Mouse (Mus musculus): Measurements from ENCODE around the gene Dstyk. TPM values are rescaled to one million over a fixed set of nuclear protein-coding genes. Genes with fewer than 3 reads are reported as not detected.
A peak's percentile ranks its signal among the peaks of the same experiment; 100 is the strongest.
"Not testable (repeated sequence)": the region's sequence is repeated elsewhere in the genome, so short reads cannot be mapped to it uniquely, and the experiment has no call there.

The Dstyk gene
- polyA plus RNA-seq, 1 experiment from 2014 or later, result 15.5 TPM

DNA sequence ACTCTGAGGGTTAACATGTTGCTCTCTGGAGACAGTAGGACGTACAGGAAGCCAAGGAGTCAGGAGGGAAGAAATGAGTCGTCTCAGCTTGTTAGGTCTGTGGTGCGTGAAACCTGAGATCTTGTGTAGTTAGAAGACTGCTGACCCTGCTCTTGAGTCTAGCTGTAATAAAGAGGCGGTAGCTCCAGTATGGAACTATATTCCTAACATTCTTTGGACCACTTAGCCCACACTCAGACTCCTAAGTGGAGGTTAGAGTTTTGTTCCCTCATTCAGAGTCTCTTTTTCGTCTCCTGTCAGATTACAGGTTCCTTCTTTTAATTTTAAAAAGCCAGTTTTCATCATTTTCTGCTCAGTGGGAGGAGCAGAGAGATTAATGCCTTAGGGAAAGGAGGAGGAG is 47.3 kb downstream of the Dstyk start:
- H3K4me2 ChIP-seq, result no peak overlapping the region
- no peak overlapping the region for H3K4me3 ChIP-seq (replicated peaks)
- H3K27ac ChIP-seq, result no peak overlapping the region
- no peaks in the 10 kb centered on the region for H3K27me3 ChIP-seq
- H3K36me3 ChIP-seq, result peaks cover 77% of the 10 kb centered on the region
- H3K9ac ChIP-seq, result no peak overlapping the region
- H3K4me1 ChIP-seq, result peaks cover 3% of the 10 kb centered on the region; the same call in 1 of the 2 replicates
- no peaks in the 10 kb centered on the region for H3K9me3 ChIP-seq (replicated peaks)
- WGBS, result 57% methylated on average over 5 of the region's 5 CpGs
- ATAC-seq (replicated peaks; ENCODE audit: low FRiP score), result no peak

GRCm38 (mm10) chr1:132468926-132469325 is 51.6 kb downstream of the Dstyk start:
- ATAC-seq (replicated peaks; ENCODE audit: low FRiP score), result no peak
- H3K36me3 ChIP-seq, result peaks cover 40% of the 10 kb centered on the region
- H3K9me3 ChIP-seq (replicated peaks), result no peaks in the 10 kb centered on the region
- H3K4me1 ChIP-seq, result peaks cover 3% of the 10 kb centered on the region; the same call in 1 of the 2 replicates
- no peak overlapping the region for H3K9ac ChIP-seq
- no peak overlapping the region for H3K4me2 ChIP-seq
- H3K4me3 ChIP-seq (replicated peaks), result no peak overlapping the region
- H3K27ac ChIP-seq, result no peak overlapping the region
- H3K27me3 ChIP-seq, result no peaks in the 10 kb centered on the region

- H3K9me3 ChIP-seq (replicated peaks), result no peaks in the 10 kb centered on the region
- ATAC-seq (replicated peaks; ENCODE audit: low FRiP score), result no peak
- no peak overlapping the region for H3K4me2 ChIP-seq
- peaks cover 34% of the 10 kb centered on the region for H3K36me3 ChIP-seq
- no peaks in the 10 kb centered on the region for H3K27me3 ChIP-seq
- H3K4me3 ChIP-seq (replicated peaks), result no peak overlapping the region
- no peak overlapping the region for H3K9ac ChIP-seq
- H3K4me1 ChIP-seq, result peaks cover 3% of the 10 kb centered on the region; the same call in 1 of the 2 replicates
- no peak overlapping the region for H3K27ac ChIP-seq
- 94% methylated on average over 7 of the region's 7 CpGs for WGBS
Measured at GRCm38 (mm10) chr1:132469519-132469918, 52.2 kb downstream of the Dstyk start.

DNA sequence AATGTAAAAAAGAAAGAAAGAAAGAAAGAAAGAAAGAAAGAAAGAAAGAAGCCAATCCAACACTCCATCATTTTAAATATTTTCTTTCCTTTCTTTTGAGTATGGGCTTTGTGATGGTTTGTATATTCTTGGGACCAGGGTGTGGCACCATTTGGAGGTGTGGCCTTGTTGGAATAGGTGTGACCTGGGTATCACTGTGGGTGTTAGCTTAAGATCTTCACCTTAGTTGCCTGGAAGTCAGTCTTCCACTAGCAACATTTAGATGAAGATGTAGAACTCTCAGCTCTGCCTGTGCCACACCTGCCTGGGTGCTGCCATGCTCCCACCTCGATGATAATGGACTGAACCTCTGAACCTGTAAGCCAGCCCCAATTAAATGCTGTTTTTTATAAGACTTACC is 52.7 kb downstream of the Dstyk start:
- not testable (repeated sequence) for ATAC-seq (replicated peaks; ENCODE audit: low FRiP score); H3K4me1 ChIP-seq; H3K4me3 ChIP-seq (replicated peaks); H3K9me3 ChIP-seq (replicated peaks); H3K27me3 ChIP-seq; H3K27ac ChIP-seq; H3K9ac ChIP-seq; H3K4me2 ChIP-seq
- peaks cover 29% of the 10 kb centered on the region for H3K36me3 ChIP-seq
- 97% methylated on average over 1 of the region's 1 CpGs for WGBS

DNA sequence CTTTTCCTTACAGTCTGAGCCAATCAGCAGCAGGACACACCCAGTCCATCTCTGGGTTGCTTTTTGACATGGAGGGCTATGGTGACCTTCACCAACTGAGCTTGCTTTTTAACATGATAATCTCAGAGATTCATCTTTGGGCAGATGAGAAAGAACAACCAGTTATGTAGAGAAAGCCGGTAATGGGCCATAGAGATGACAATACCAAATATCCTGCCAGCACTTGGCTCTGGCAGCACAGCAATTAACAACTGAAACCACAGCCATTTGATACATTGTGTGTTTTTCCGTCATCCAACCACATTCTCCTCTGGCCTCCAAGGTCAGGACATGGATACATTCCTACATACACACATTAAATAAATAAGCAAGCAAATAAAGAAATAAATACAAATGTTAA is 53.7 kb downstream of the Dstyk start:
- Histone ChIP-seq H3K9me3 (replicated peaks) (no peaks in the 10 kb centered on the region), H3K4me1 (peaks cover 8% of the 10 kb centered on the region; the same call in 1 of the 2 replicates), H3K9ac (no peak overlapping the region), H3K4me2 (no peak overlapping the region), H3K36me3 (peaks cover 19% of the 10 kb centered on the region), H3K4me3 (replicated peaks) (no peak overlapping the region), H3K27ac (no peak overlapping the region), H3K27me3 (no peaks in the 10 kb centered on the region)
- ATAC-seq (replicated peaks; ENCODE audit: low FRiP score), result no peak
- WGBS, result 92% methylated on average over 2 of the region's 2 CpGs

- Histone ChIP-seq H3K9ac (no peak overlapping the region), H3K27me3 (no peaks in the 10 kb centered on the region), H3K4me2 (no peak overlapping the region), H3K36me3 (peaks cover 14% of the 10 kb centered on the region), H3K27ac (no peak overlapping the region), H3K4me3 (replicated peaks) (no peak overlapping the region), H3K4me1 (peaks cover 8% of the 10 kb centered on the region; the same call in 1 of the 2 replicates), H3K9me3 (replicated peaks) (no peaks in the 10 kb centered on the region)
- 87% methylated on average over 5 of the region's 5 CpGs for WGBS
- ATAC-seq (replicated peaks; ENCODE audit: low FRiP score), result no peak
Measured at GRCm38 (mm10) chr1:132471499-132471898, 54.1 kb downstream of the Dstyk start.

GRCm38 (mm10) chr1:132472537-132472936 is 55.2 kb downstream of the Dstyk start:
- no peak overlapping the region for H3K4me2 ChIP-seq
- H3K36me3 ChIP-seq, result peaks cover 4% of the 10 kb centered on the region; the same call in 1 of the 2 replicates
- H3K4me3 ChIP-seq (replicated peaks), result no peak overlapping the region
- no peak overlapping the region for H3K9ac ChIP-seq
- no peak overlapping the region for H3K27ac ChIP-seq
- no peak for ATAC-seq (replicated peaks; ENCODE audit: low FRiP score)
- H3K4me1 ChIP-seq, result peaks cover 8% of the 10 kb centered on the region; the same call in 1 of the 2 replicates
- no peaks in the 10 kb centered on the region for H3K27me3 ChIP-seq
- 54% methylated on average over 5 of the region's 5 CpGs for WGBS
- H3K9me3 ChIP-seq (replicated peaks), result no peaks in the 10 kb centered on the region

DNA sequence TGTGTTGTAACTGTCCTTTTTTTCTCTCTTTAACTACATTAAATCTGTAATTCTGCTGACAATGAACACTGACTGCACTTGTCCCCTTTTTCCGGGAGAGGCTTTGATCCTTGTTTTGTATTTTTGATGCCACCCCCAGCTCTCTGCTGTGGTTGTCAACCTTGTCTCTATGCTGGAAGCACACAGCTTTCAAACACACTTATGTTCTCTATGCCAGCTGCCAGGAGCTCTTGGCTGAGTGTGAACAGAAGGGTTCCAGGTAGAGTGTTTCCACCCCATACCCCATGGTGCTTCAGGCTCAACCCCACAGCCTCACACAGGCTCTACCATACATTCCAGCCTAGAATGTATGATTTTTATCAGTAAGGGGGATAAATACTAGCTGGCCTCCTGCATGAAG is 57.1 kb downstream of the Dstyk start:
- no peak overlapping the region for H3K4me2 ChIP-seq
- no peaks in the 10 kb centered on the region for H3K9me3 ChIP-seq (replicated peaks)
- H3K36me3 ChIP-seq, result no peaks in the 10 kb centered on the region
- H3K4me1 ChIP-seq, result peaks cover 18% of the 10 kb centered on the region
- no peak overlapping the region for H3K4me3 ChIP-seq (replicated peaks)
- no peak overlapping the region for H3K27ac ChIP-seq
- 87% methylated on average over 1 of the region's 1 CpGs for WGBS
- no peaks in the 10 kb centered on the region for H3K27me3 ChIP-seq
- no peak overlapping the region for H3K9ac ChIP-seq
- no peak for ATAC-seq (replicated peaks; ENCODE audit: low FRiP score)

DNA sequence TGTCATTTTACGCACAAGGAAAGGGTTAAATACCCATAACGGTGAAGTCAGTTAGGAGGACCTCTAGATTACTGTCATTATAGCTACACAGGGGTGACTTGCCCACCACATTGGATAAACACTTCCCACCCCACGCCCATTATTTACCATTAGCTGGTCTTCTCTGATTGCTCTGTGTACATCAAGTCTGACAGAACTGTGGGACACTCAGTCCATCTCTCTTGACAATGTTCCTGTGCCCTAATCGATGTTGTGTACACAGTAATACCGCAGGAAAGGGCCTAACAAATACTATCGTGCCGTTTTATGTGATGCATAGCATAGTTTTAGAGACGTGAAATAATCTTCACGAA is 59.2 kb downstream of the Dstyk start:
- peak overlapping the region; percentile 75 for H3K4me3 ChIP-seq (replicated peaks)
- H3K36me3 ChIP-seq, result no peaks in the 10 kb centered on the region
- H3K27ac ChIP-seq, result peak overlapping the region; percentile 74
- ATAC-seq (replicated peaks; ENCODE audit: low FRiP score), result peak; percentile 65
- peak overlapping the region; percentile 78 for H3K9ac ChIP-seq
- H3K4me1 ChIP-seq, result peaks cover 18% of the 10 kb centered on the region
- peak overlapping the region; percentile 79 for H3K4me2 ChIP-seq
- H3K9me3 ChIP-seq (replicated peaks), result no peaks in the 10 kb centered on the region
- 6% methylated on average over 9 of the region's 9 CpGs for WGBS
- no peaks in the 10 kb centered on the region for H3K27me3 ChIP-seq

GRCm38 (mm10) chr1:132476928-132477691 is 59.8 kb downstream of the Dstyk start, which contains the start of gene Rbbp5:
TSS of gene Rbbp5 (plus strand) at chr1:132477365.
- Histone ChIP-seq H3K9ac (peak within 1 kb of the TSS; percentile 78), H3K9me3 (replicated peaks) (no peaks in the 10 kb centered on the region), H3K4me2 (peak within 1 kb of the TSS; percentile 79), H3K4me1 (peaks cover 18% of the 10 kb centered on the region), H3K27me3 (no peaks in the 10 kb centered on the region), H3K27ac (peak within 1 kb of the TSS; percentile 74), H3K4me3 (replicated peaks) (peak within 1 kb of the TSS; percentile 75), H3K36me3 (no peaks in the 10 kb centered on the region)
- under 1% methylated on average over 43 of the region's 43 CpGs for WGBS
- peak; percentile 90 for ATAC-seq (replicated peaks; ENCODE audit: low FRiP score)

- 92% methylated on average over 1 of the region's 1 CpGs for WGBS
Measured at GRCm38 (mm10) chr1:132479438-132479837, 62.1 kb downstream of the Dstyk start.

DNA sequence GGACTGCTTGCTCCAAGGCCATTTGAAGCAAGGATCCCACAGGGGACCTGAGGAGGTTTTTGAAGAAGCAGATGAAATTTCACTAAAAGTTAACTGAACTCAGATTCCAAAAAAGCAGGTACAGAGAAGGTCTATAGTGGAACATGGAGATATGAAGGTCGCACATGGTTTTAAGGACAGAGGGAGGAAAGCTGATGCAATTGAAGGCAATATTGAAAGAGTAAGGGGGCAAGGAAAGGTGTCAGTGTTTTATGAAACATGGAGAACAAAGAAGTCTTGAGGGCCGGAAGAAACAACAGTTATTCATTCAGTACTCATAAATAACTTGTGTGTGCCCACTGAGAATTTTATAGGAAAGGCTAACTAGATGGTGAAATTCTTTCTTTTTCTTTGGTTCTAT is 64.3 kb downstream of the Dstyk start:
- H3K9ac ChIP-seq, result no peak overlapping the region
- H3K4me3 ChIP-seq (replicated peaks), result no peak overlapping the region
- no peak overlapping the region for H3K27ac ChIP-seq
- WGBS, result 85% methylated on average over 2 of the region's 2 CpGs
- no peaks in the 10 kb centered on the region for H3K9me3 ChIP-seq (replicated peaks)
- no peaks in the 10 kb centered on the region for H3K27me3 ChIP-seq
- H3K4me1 ChIP-seq, result peaks cover 12% of the 10 kb centered on the region
- peaks cover 21% of the 10 kb centered on the region for H3K36me3 ChIP-seq
- ATAC-seq (replicated peaks; ENCODE audit: low FRiP score), result no peak
- H3K4me2 ChIP-seq, result no peak overlapping the region

More at GRCm38 (mm10) chr1:132479438-132479837, 62.1 kb downstream of the Dstyk start:
- no peaks in the 10 kb centered on the region for H3K9me3 ChIP-seq (replicated peaks)
- no peak overlapping the region for H3K9ac ChIP-seq
- 0 out of 2 replicates have a peak, but pooled peaks cover 3% of the 10 kb centered on the region for H3K36me3 ChIP-seq
- no peak overlapping the region for H3K4me3 ChIP-seq (replicated peaks)
- no peaks in the 10 kb centered on the region for H3K27me3 ChIP-seq
- ATAC-seq (replicated peaks; ENCODE audit: low FRiP score), result no peak
- H3K27ac ChIP-seq, result no peak overlapping the region
- H3K4me1 ChIP-seq, result peaks cover 18% of the 10 kb centered on the region
- H3K4me2 ChIP-seq, result no peak overlapping the region

Measured in kidney, embryonic 15.5 days (tissue).